ENCODE assay signal across 17 mouse cellular contexts in genomic region chr3:88627535-88627934, GRCm38 (mm10). TPM values are rescaled to one million over a fixed set of nuclear protein-coding genes. Genes with fewer than 3 reads are reported as not detected.
DNase-seq lines count a peak whose midpoint lies in the region; ATAC-seq and TF ChIP-seq lines count a peak whose summit lies in the region.
"Had no signal": no experiment of that assay in that cellular context is flagged by ENCODE, and none has a peak within 500 bp of the region (broad histone marks: within the 10 kb centered on the region; RNA-seq: fewer than 3 reads in every experiment).

No protein-coding gene starts in this region.

- no peaks in the 10 kb centered on the region for H3K27me3 ChIP-seq in lung, embryonic 15.5 days
- H3K27me3 ChIP-seq in midbrain, embryonic 11.5 days (ENCODE audit: control insufficient read depth, insufficient read depth, low read length) = no peaks in the 10 kb centered on the region
- H3K27me3 ChIP-seq: forebrain, embryonic 15.5 days; neural tube, embryonic 12.5 days had no signal

- WGBS in lung, embryonic 15.5 days = 73% methylated on average over 2 of the region's 2 CpGs
- WGBS in midbrain, embryonic 11.5 days = 80% methylated on average over 2 of the region's 2 CpGs

- no peak for DNase-seq in gastrocnemius, adult 2 months
- no peak for DNase-seq in gastrocnemius, postnatal 25 days
- no peak for DNase-seq in lung, postnatal 14 days
- peak; percentile 75 to 92 for DNase-seq in kidney, postnatal 25 days
- DNase-seq in ovary, postnatal 10 days (ENCODE audit: low spot score) = no peak
- DNase-seq in T-cell, adult 2 months (ENCODE audit: low spot score) = no peak
- no peak for DNase-seq in midbrain, embryonic 11.5 days (ENCODE audit: low spot score, missing footprints)
- DNase-seq: right cerebral cortex, postnatal 25 days had no signal

- no peak overlapping the region for H3K9ac ChIP-seq in lung, embryonic 15.5 days
- no peak overlapping the region for H3K9ac ChIP-seq in midbrain, embryonic 11.5 days (ENCODE audit: low read length)
- H3K9ac ChIP-seq: forebrain, embryonic 15.5 days; liver, embryonic 14.5 days had no signal

- TF ChIP-seq CTCF in gastrocnemius, adult 2 months (IDR thresholded peaks at IDR 0.05) = no peak

- peaks cover 79% of the 10 kb centered on the region for H3K4me1 ChIP-seq in lung, embryonic 15.5 days
- H3K4me1 ChIP-seq in midbrain, embryonic 11.5 days (ENCODE audit: control insufficient read depth, insufficient read depth, low read length) = peaks cover 20% of the 10 kb centered on the region

- peaks cover 36% of the 10 kb centered on the region for H3K36me3 ChIP-seq in lung, embryonic 15.5 days
- peaks cover 13% of the 10 kb centered on the region for H3K36me3 ChIP-seq in midbrain, embryonic 11.5 days (ENCODE audit: control insufficient read depth, insufficient read depth, low read length)

- no peaks in the 10 kb centered on the region for H3K9me3 ChIP-seq in lung, embryonic 15.5 days
- H3K9me3 ChIP-seq in midbrain, embryonic 11.5 days (ENCODE audit: control insufficient read depth, low read length) = no peaks in the 10 kb centered on the region
- H3K9me3 ChIP-seq: forebrain, embryonic 15.5 days; neural tube, embryonic 12.5 days had no signal

- H3K4me3 ChIP-seq in gastrocnemius, adult 2 months = no peak overlapping the region; the same call in 1 of the 2 replicates
- no peak overlapping the region for H3K4me3 ChIP-seq in lung, embryonic 15.5 days
- H3K4me3 ChIP-seq in midbrain, embryonic 11.5 days (ENCODE audit: low read depth, low read length) = no peak overlapping the region
- H3K4me3 ChIP-seq: forebrain, embryonic 15.5 days; neural tube, embryonic 12.5 days had no signal

- ATAC-seq in lung, embryonic 15.5 days (ENCODE audit: borderline replicate concordance, extremely low read depth, low FRiP score, low TSS enrichment) = no peak
- ATAC-seq in midbrain, embryonic 11.5 days (ENCODE audit: low FRiP score) = no peak
- ATAC-seq: forebrain, embryonic 15.5 days; hindbrain, postnatal 0 days had no signal

- H3K4me2 ChIP-seq in lung, embryonic 15.5 days = no peak overlapping the region
- no peak overlapping the region for H3K4me2 ChIP-seq in midbrain, embryonic 11.5 days
- H3K4me2 ChIP-seq: forebrain, embryonic 15.5 days had no signal

- peak overlapping the region; percentile 95 for H3K27ac ChIP-seq in gastrocnemius, adult 2 months
- H3K27ac ChIP-seq in lung, embryonic 15.5 days = peak overlapping the region; percentile 15; the same call in 1 of the 2 replicates
- H3K27ac ChIP-seq in midbrain, embryonic 11.5 days (ENCODE audit: low read depth, low read length) = no peak overlapping the region
- H3K27ac ChIP-seq: forebrain, embryonic 15.5 days; hindbrain, postnatal 0 days; liver, embryonic 14.5 days had no signal

- intact Hi-C loops in gastrocnemius, adult 2 months (cut with DNase I) = no loop called here

RNA-seq across cellular contexts. Expression of gene Arhgef2, which starts 21.8 kb away (rescaled TPM):
- 10 to 100 TPM; 22.4 to 24.7 TPM for total RNA-seq in gastrocnemius, adult 2 months (2021)
- total RNA-seq in gastrocnemius, postnatal 25 days (2021) = 10 to 100 TPM; 28.1 to 33.0 TPM
- 105 and 116 TPM in 2 replicates for polyA plus RNA-seq in lung, embryonic 15.5 days (2015; fragmentation: Nextera tagmentation; extraction: Ambion mirVana)
- 99.0 and 117 TPM in 2 replicates for polyA plus RNA-seq in midbrain, embryonic 11.5 days (2014; fragmentation: Nextera tagmentation; extraction: Ambion mirVana)

RNA-seq across cellular contexts. Expression of gene Rxfp4, which starts 25.4 kb away (rescaled TPM):
- total RNA-seq in gastrocnemius, adult 2 months (2021) = not detected
- total RNA-seq in gastrocnemius, postnatal 25 days (2021) = not detected
- polyA plus RNA-seq in lung, embryonic 15.5 days (2015; fragmentation: Nextera tagmentation; extraction: Ambion mirVana) = not detected in 2 replicates
- polyA plus RNA-seq in midbrain, embryonic 11.5 days (2014; fragmentation: Nextera tagmentation; extraction: Ambion mirVana) = 0.14 TPM in 1 of 2 replicates, not detected in the other
- total RNA-seq: adrenal gland, adult 18-20 months; hindbrain, postnatal 0 days; layer of hippocampus, postnatal 14 days had no signal
- polyA plus RNA-seq: embryonic facial prominence, embryonic 11.5 days; forebrain, embryonic 15.5 days; hindbrain, postnatal 0 days; liver, embryonic 14.5 days; neural tube, embryonic 12.5 days; stomach, embryonic 16.5 days had no signal

RNA-seq across cellular contexts. Expression of gene Ssr2, which starts 51.9 kb away (rescaled TPM):
- 10 to 100 TPM; 41.1 to 54.8 TPM for total RNA-seq in gastrocnemius, adult 2 months (2021)
- total RNA-seq in gastrocnemius, postnatal 25 days (2021) = 10 to 100 TPM; 52.2 to 63.2 TPM
- polyA plus RNA-seq in lung, embryonic 15.5 days (2015; fragmentation: Nextera tagmentation; extraction: Ambion mirVana) = 290 and 301 TPM in 2 replicates
- 154 and 157 TPM in 2 replicates for polyA plus RNA-seq in midbrain, embryonic 11.5 days (2014; fragmentation: Nextera tagmentation; extraction: Ambion mirVana)

RNA-seq across cellular contexts. Expression of gene Khdc4, which starts 58.1 kb away (rescaled TPM):
- 10 to 100 TPM; 24.0 TPM for total RNA-seq in gastrocnemius, adult 2 months (2021)
- total RNA-seq in gastrocnemius, postnatal 25 days (2021) = 10 to 100 TPM; 22.6 to 23.0 TPM
- polyA plus RNA-seq in lung, embryonic 15.5 days (2015; fragmentation: Nextera tagmentation; extraction: Ambion mirVana) = 90.7 and 93.1 TPM in 2 replicates
- polyA plus RNA-seq in midbrain, embryonic 11.5 days (2014; fragmentation: Nextera tagmentation; extraction: Ambion mirVana) = 107 and 109 TPM in 2 replicates

Comparison
In these comparisons a context has a peak if more than half of its experiments do, and no peak if none do; other contexts are left out.
1. DNase-seq: peak in kidney, postnatal 25 days (2 of 2); none in gastrocnemius, adult 2 months (single experiment), gastrocnemius, postnatal 25 days (single experiment), lung, postnatal 14 days (single experiment), ovary, postnatal 10 days (single experiment), T-cell, adult 2 months (single experiment) and midbrain, embryonic 11.5 days (single experiment).